Mouse (Mus musculus) kidney, adult 9 months (tissue): ENCODE data around the gene Banf1.
"Not testable (repeated sequence)": the region's sequence is repeated elsewhere in the genome, so short reads cannot be mapped to it uniquely, and the experiment has no call there.

Source experiments
- DNase-seq: peaks from one replicate; pipeline ENCODE4 v3.0.0; 2022

Gene Banf1

GRCm38 (mm10) chr19:5372724-5373123, 5.8 kb upstream of the Banf1 start:
- DNase-seq, result no peak

- no peak for DNase-seq
Measured at GRCm38 (mm10) chr19:5370932-5371331, 4.0 kb upstream of the Banf1 start.

GRCm38 (mm10) chr19:5367455-5367854, 487 bp upstream of the Banf1 start:
- DNase-seq, result no peak

- DNase-seq, result peak; percentile 97
Measured at GRCm38 (mm10) chr19:5366175-5367052, 554 bp downstream of the Banf1 start, which contains the start of gene Eif1ad. Gene Eif1ad, plus strand, starts transcription at chr19:5366741.

DNA sequence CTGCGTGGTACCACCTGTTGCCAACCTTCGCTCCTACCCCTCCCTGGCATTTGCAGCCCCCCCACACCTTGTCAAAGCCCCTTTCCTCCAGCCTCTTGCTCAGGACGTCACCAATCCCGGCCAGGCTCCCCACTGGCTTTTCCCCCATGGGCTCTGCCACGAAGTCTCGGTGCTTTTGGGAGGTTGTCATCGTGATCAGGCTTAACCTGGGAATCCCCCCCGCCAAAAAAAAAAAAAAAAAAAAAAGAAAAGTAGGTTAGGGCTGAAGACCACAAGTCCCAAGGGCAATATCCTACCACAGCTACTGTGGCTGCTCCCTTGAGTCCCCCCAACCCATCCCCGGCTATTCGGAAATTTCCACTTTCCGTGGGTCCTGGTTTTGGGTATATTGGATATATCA, 1.2 kb downstream of the Banf1 start:
- no peak for DNase-seq

DNA sequence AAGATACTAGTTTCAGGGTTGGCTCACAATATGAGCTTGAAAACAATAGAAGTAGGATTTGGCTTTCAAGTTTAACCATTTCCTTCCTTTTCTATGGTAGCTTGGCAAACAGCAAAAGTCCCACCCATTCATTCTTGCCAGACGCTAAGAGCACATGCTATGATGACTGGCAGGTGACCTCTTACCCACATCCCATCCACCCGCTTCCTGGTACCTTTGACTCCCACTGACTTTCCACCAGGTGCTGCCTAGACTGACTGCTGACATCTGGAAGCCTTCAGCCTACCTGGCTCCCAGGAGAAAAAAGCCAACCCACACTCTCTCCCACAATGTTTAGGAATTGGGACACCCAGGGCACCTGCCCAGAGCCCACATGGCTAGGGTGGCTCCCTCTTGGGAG, 2.8 kb downstream of the Banf1 start:
- DNase-seq, result no peak

GRCm38 (mm10) chr19:5362186-5362585, 4.8 kb downstream of the Banf1 start:
- DNase-seq, result no peak

DNA sequence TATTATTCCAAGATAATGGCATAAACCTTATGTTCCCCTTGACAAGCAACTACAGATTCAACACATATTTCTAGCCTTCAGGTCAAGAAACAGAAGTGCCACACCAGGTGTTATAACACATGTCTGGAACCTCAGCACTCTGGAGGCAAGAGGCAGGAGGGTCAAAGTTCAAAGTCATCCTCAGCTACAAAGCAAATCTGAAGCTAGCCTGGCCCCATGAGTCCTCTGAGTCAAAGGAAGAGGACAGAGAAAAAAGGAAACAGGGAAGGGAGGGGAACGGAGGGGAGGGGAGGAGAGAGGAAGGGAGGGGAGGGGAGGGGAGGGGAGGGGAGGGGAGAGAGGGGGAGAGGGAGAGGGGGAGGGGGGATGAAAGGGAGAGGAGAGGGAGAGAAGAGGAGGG, 10.9 kb downstream of the Banf1 start:
- no peak for DNase-seq

- DNase-seq, result no peak
Measured at GRCm38 (mm10) chr19:5353609-5354008, 13.4 kb downstream of the Banf1 start.

GRCm38 (mm10) chr19:5349502-5349873, 17.5 kb downstream of the Banf1 start, which contains the start of gene Cst6:
Gene Cst6, minus strand, starts transcription at chr19:5349574.
- not testable (repeated sequence) for DNase-seq

GRCm38 (mm10) chr19:5348526-5349501, 18.2 kb downstream of the Banf1 start:
- peak; percentile 31 for DNase-seq

- no peak for DNase-seq
Measured at GRCm38 (mm10) chr19:5348064-5348463, 18.9 kb downstream of the Banf1 start.

- DNase-seq, result no peak
Measured at GRCm38 (mm10) chr19:5345297-5346131, 21.5 kb downstream of the Banf1 start.

GRCm38 (mm10) chr19:5341360-5341759, 25.6 kb downstream of the Banf1 start:
- DNase-seq, result no peak

- peak; percentile 83 for DNase-seq
Measured at GRCm38 (mm10) chr19:5337975-5338374, 29.0 kb downstream of the Banf1 start.

DNA sequence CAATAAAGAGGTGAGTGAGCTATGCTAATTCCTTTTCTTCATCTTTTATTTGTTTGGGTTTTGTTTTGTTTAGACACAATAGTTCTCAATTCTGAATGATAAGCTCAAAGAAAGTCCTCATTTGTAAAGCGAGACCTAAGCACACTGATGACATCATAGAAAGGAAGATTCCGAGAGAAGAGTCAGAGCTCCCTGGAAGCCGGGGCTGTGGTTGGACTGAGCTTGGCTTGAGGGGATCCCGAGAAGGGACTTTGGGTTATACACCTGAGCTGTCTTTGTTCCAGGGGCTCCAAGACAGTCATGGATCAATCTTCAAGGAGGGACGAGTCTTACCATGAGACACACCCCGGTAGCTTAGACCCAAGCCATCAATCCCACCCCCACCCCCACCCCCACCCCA, 31.5 kb downstream of the Banf1 start, which contains the start of gene Catsper1:
Gene Catsper1 (plus strand): TSS at position 301 of the 400 bp plus-strand sequence.
- DNase-seq, result no peak

DNA sequence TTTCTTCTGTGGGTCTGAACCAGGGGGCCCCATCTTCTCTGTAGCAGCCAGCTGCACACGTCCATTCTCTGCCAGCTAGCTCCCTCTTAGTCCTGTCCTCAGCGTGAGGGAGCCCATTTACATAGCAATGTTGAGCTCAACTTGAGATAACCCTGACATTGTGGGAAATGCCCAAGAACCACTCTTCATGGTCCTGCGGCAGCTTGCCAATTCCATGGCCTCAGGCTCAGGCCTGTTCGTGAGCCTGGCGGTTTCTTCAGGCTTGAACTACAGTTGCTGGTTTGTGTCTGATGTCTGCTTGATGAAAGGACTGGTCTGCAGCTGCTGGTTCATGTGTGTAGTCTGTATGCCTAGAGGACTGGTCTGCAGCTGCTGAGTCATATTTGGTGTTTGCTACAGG, 32.2 kb downstream of the Banf1 start:
- DNase-seq, result no peak

DNA sequence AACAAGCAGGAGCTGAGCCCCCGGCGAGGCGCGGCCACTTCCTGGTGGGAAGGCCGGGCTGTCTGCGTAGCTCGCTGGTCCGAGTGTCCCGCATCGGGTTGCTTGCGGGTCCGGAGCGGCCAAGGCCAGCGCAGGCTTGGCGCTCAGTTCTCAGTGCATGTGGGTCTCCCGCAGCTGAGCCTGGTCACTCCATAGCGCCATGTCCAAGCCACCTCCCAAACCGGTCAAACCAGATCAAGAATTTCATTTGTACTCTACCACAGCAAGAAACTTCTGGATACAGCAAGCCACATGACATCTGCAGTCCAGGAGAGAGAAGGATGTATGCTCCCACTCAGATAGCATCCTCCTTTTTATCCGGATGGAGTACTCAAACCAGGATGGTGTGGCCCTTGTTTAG, 39.0 kb downstream of the Banf1 start:
- DNase-seq, result peak; percentile 39

DNA sequence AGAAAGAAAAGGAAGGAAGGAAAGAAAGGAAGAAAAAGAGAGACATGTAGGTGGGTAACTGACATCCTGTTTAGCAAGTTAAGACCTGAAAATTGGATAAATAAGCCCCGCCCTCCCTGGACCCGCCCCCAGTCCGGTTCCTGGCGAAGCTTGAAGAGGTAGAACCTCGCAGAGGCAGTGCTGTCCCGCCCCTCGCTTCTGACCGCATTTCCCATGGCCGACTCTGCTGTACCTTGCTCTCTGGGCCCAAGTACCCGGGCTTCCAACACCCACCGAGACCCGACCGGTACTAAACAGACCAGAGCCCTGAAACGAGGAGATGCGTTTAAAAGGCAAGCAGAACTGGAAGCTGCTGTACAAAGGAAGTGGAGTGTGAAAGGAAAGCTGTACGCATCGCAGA, 43.2 kb downstream of the Banf1 start:
- peak; percentile 71 for DNase-seq
